Mouse (Mus musculus) liver, embryonic 16.5 days (tissue): ENCODE results near the gene Ugt1a8. TPM values are rescaled to one million over a fixed set of nuclear protein-coding genes. Genes with fewer than 3 reads are reported as not detected.

Experiments
- ATAC-seq: fragments of 200-750 bp; cut with Nextera tagmentation; 2 replicates; pipeline ENCODE4 v1.8.0; 2017; ENCODE audit warnings: low read depth, mild to moderate bottlenecking, moderate number of reproducible peaks, moderate library complexity
- H3K27ac ChIP-seq: fragments of 300-500 bp; sonication (generic); 2 replicates; pipeline ENCODE4 v1.5.1; 2014; ENCODE audit warnings: mild to moderate bottlenecking, low read length
- H3K27me3 ChIP-seq: fragments of 300-500 bp; sonication (generic); 2 replicates; pipeline ENCODE4 v1.6.1; 2014; ENCODE audit warnings: low read depth, low read length, mixed read lengths; ENCODE audit not compliant: control insufficient read depth, insufficient read depth
- H3K36me3 ChIP-seq: fragments of 300-500 bp; sonication (generic); 2 replicates; pipeline ENCODE4 v1.6.1; 2014; ENCODE audit warnings: mild to moderate bottlenecking; ENCODE audit not compliant: control insufficient read depth, insufficient read depth
- H3K4me1 ChIP-seq: fragments of 300-500 bp; sonication (generic); 2 replicates; pipeline ENCODE4 v1.6.1; 2014; ENCODE audit warnings: low read depth, low read length, mixed read lengths; ENCODE audit not compliant: control insufficient read depth
- H3K4me2 ChIP-seq: fragments of 300-500 bp; sonication (generic); 2 replicates; pipeline ENCODE4 v1.6.1; 2014; ENCODE audit warnings: low read depth, low read length, mixed read lengths
- H3K4me3 ChIP-seq: fragments of 300-500 bp; sonication (generic); 2 replicates; pipeline ENCODE4 v1.5.1; 2014; ENCODE audit warnings: low read depth, mild to moderate bottlenecking, low read length
- H3K9ac ChIP-seq: fragments of 300-500 bp; sonication (generic); 2 replicates; pipeline ENCODE4 v1.6.1; 2014; ENCODE audit warnings: low read depth, low read length
- H3K9me3 ChIP-seq: fragments of 300-500 bp; sonication (generic); replicated peaks from 2 replicates; pipeline ENCODE4 v1.6.1; 2016; ENCODE audit warnings: low read length; ENCODE audit not compliant: control insufficient read depth
- WGBS: fragments of 180-500 bp; shearing (Covaris S2); extraction: QIAGEN DNeasy Blood & Tissue Kit; methylation state at CpG from one replicate; pipeline ENCODE4 v1.1.7; 2014; ENCODE audit not compliant: insufficient replicate concordance; 5-methylcytosine and 5-hydroxymethylcytosine counted together
- polyA plus RNA-seq: library from polyadenylated mRNA; unstranded; fragments of >200 nt; fragmentation: Nextera tagmentation; extraction: Ambion mirVana; gene quantifications from 2 replicates; pipeline ENCODE4 v1.2.1, GENCODE M21; 2015

The Ugt1a8 gene
- polyA plus RNA-seq, 1 experiment from 2014 or later = not detected

DNA sequence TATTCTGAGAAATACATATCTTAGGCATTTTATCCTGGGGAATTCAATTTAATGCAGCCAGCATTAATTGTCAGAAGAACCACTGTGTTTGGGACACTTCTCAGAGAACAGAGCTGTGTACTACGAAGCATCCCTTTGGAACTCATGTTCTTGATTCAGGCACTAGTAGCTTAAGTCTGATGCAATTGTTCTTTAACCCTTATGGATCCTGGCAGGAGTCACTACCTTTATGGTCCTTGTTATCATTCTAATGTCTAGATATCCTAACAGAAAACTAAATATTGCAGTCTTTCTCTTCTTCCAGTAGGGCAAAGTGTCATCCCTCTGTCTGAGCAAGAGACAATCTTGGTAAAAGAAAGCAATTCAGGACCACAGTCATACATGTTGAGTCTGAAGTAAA is 125.4 kb downstream of the Ugt1a8 start:
- Histone ChIP-seq H3K36me3 (no peaks in the 10 kb centered on the region), H3K27ac (no peak overlapping the region), H3K9ac (no peak overlapping the region), H3K4me3 (no peak overlapping the region), H3K27me3 (no peaks in the 10 kb centered on the region), H3K9me3 (peaks cover 26% of the 10 kb centered on the region), H3K4me1 (no peaks in the 10 kb centered on the region; the same call in 1 of the 2 replicates), H3K4me2 (no peak overlapping the region)
- ATAC-seq = no peak
- 48% methylated on average over 1 of the region's 1 CpGs for WGBS

DNA sequence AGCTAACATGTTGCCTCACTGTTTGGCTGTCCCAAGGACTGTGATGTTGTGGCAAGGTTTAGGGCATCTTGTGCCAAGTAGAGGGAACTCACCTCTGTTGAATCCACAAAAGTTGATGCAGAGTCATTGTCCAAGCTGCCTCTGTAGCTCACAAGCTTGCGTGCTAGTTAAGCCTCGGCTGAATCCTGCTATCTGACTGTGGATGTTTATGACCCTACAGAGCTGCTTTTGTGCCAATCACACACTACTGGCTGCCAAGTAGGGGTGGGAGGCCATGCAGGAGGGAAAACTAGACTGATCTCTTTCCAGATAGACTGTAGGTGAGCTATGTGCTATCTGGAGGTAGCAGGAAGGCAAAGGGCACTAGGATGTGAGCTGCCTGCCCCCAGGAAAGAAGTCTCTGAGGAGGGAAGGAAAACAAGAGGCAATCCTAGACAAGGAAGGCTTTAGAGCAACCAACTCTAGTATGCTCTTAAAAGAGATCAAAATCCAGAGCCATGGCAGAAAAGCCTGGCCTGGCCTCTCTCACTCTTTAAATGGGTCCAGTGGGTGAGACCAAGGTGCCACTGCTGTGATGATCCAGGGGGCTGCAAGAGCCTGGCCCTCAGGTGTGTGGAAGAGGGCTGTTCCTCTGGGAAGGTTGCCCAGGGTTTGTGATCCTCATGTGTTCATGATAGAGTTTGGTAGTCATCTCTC is 126.3 kb downstream of the Ugt1a8 start:
- H3K4me3 ChIP-seq = no peak overlapping the region
- no peak overlapping the region for H3K27ac ChIP-seq
- ATAC-seq = 0 out of 2 replicates have a peak, but pooled peaks have one; percentile 5

DNA sequence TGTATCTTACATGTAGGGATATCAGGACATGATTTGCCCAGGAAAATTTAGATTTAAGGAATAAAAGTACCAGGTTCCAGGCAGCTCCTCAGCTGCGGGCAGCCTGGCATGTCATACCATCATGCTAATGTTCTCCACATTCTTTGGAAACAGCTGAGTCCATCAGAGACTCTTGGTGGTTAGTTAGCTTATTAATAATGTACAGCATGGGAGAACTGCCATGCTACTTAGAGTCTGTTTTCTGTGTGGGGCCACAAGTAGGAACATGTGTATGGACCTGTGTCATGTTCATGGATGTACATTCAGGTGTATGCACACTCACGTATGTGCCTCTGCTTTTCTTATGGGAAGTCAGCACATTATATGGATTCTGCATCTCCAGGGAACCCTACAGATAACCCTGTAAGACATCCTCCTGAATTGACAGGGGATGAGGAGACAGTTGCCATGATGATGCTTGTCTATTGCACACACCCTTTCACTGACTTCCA is 126.9 kb downstream of the Ugt1a8 start:
- Histone ChIP-seq H3K9ac (no peak overlapping the region), H3K27me3 (no peaks in the 10 kb centered on the region), H3K36me3 (no peaks in the 10 kb centered on the region), H3K4me1 (no peaks in the 10 kb centered on the region), H3K4me2 (no peak overlapping the region), H3K27ac (no peak overlapping the region), H3K4me3 (no peak overlapping the region), H3K9me3 (peaks cover 26% of the 10 kb centered on the region)
- no peak for ATAC-seq
- 53% methylated on average over 2 of the region's 2 CpGs for WGBS

More for the DNA sequence above, 126.3 kb downstream of the Ugt1a8 start:
- Histone ChIP-seq H3K9me3 (peaks cover 26% of the 10 kb centered on the region), H3K27me3 (no peaks in the 10 kb centered on the region), H3K4me1 (no peaks in the 10 kb centered on the region), H3K9ac (no peak overlapping the region), H3K36me3 (no peaks in the 10 kb centered on the region), H3K4me2 (no peak overlapping the region)
- 55% methylated on average over 2 of the region's 2 CpGs for WGBS

DNA sequence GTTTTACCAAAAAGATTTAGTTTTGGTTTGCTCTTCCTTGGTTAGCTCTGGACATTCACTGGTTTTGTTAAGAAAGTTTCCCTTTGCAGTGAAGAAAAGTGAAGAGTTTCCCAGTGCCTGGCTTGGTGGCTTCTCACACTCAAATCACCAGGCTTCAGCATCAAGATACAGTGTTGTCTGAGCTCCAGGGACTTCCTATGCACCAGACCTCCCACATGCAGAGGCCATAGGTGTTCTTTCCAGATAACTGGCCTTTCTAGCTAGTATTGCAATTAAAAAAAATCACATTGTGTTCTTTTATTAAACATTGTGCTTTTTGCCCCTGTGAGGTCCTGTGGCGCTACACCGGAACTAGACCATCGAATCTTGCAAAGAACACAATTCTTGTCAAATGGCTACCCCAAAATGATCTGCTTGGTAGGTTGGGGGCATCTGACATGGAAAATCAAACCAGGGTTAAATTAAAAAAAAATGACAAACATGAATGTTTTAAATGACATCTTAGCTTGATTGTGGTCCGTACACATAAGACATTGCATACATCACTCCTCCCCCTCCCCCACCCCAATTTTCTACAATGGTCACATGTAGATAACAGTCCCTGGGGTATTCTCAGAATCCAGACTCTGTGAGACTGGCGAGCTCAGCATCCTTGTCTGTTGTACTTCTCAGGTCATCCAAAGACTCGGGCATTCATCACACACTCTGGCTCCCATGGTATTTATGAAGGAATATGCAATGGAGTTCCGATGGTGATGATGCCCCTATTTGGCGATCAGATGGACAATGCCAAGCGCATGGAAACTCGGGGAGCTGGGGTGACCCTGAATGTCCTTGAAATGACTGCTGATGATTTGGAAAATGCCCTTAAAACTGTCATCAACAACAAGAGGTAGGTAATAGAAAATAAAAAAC is 128.1 kb downstream of the Ugt1a8 start:
- Histone ChIP-seq H3K9ac (no peak overlapping the region), H3K4me3 (no peak overlapping the region), H3K27me3 (no peaks in the 10 kb centered on the region), H3K36me3 (no peaks in the 10 kb centered on the region), H3K4me1 (no peaks in the 10 kb centered on the region), H3K27ac (no peak overlapping the region), H3K4me2 (no peak overlapping the region), H3K9me3 (peaks cover 26% of the 10 kb centered on the region)
- 53% methylated on average over 10 of the region's 10 CpGs for WGBS
- no peak for ATAC-seq

DNA sequence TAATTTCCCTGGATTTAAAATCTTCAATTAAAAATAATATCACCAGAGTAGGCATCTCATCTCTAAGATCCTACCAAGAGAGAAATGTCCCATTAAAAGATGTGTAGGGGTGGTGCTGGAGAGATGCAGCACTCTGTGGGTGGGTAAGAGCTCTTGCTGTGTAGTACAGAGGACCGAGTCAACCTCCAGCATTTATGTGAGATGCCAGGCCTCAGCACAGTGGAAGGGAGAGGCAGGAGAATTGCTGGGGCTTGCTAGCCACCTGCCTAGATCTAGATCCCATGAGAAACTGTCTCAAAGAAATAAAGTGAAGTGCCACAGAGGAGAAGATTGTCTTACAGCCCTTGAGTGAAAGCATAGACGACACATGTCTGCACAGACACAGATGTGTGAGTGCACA is 128.9 kb downstream of the Ugt1a8 start:
- 46% methylated on average over 2 of the region's 2 CpGs for WGBS
- Histone ChIP-seq H3K27ac (no peak overlapping the region), H3K36me3 (no peaks in the 10 kb centered on the region), H3K27me3 (no peaks in the 10 kb centered on the region), H3K4me1 (no peaks in the 10 kb centered on the region), H3K9ac (no peak overlapping the region), H3K9me3 (peaks cover 26% of the 10 kb centered on the region), H3K4me3 (no peak overlapping the region), H3K4me2 (no peak overlapping the region)
- ATAC-seq = no peak

DNA sequence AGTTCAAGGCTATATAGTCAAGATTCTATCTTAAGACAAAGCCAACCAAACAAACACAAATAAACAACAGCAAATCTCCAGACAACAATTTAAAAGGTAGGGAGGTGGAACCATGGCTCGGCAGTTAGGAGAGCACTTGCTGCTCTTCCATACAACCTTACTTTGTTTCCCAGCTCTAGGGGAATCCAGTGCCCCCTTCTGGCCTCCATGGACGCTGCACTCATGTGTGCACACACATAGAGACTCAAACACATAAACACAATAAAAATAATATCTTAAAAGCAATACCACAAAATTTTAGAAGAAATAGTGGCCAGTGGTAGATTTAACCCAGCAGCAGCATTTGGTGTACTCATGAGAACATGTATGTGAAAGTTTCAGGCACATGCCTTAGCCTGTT is 129.5 kb downstream of the Ugt1a8 start:
- Histone ChIP-seq H3K4me3 (no peak overlapping the region), H3K36me3 (no peaks in the 10 kb centered on the region), H3K4me1 (no peaks in the 10 kb centered on the region), H3K9ac (no peak overlapping the region), H3K27me3 (no peaks in the 10 kb centered on the region), H3K4me2 (no peak overlapping the region), H3K9me3 (peaks cover 27% of the 10 kb centered on the region), H3K27ac (no peak overlapping the region)
- no peak for ATAC-seq
- 48% methylated on average over 2 of the region's 2 CpGs for WGBS

DNA sequence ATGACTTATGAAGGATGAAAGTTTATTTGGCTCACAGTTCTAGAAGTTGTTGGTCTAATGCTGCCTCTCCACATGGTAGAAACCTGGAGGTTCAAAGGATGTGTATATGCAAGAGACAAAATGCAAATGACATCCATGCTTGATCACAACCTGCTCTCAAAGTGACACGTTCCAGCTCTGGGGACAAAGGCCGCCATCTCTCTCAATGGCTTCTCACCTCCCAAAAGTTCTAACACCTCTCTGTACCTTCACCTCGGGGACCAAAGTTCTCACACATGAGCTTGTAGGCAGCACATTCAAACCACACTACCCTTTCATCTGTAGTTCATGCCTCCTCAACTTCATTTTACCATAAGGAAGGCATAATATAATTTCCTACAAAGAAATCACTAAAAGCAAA is 130.0 kb downstream of the Ugt1a8 start:
- H3K27me3 ChIP-seq = no peaks in the 10 kb centered on the region
- 27% methylated on average over 3 of the region's 3 CpGs for WGBS
- H3K4me2 ChIP-seq = no peak overlapping the region
- H3K9ac ChIP-seq = no peak overlapping the region
- H3K4me3 ChIP-seq = no peak overlapping the region
- no peaks in the 10 kb centered on the region for H3K4me1 ChIP-seq
- peaks cover 24% of the 10 kb centered on the region for H3K9me3 ChIP-seq
- ATAC-seq = no peak
- H3K27ac ChIP-seq = no peak overlapping the region
- H3K36me3 ChIP-seq = no peaks in the 10 kb centered on the region

DNA sequence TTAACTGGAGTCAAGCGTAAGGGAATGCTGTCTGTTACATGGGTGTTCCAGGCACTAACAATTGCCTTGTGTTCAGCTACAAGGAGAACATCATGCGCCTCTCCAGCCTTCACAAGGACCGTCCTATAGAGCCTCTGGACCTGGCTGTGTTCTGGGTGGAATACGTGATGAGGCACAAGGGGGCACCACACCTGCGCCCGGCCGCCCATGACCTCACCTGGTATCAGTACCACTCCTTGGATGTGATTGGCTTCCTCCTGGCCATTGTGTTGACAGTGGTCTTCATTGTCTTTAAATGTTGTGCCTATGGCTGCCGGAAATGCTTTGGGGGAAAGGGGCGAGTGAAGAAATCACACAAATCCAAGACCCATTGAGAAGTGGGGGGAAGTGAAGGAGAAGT is 130.4 kb downstream of the Ugt1a8 start:
- Histone ChIP-seq H3K27me3 (no peaks in the 10 kb centered on the region), H3K9ac (no peak overlapping the region), H3K36me3 (no peaks in the 10 kb centered on the region), H3K4me1 (no peaks in the 10 kb centered on the region), H3K9me3 (peaks cover 22% of the 10 kb centered on the region), H3K4me2 (no peak overlapping the region), H3K27ac (no peak overlapping the region), H3K4me3 (no peak overlapping the region)
- WGBS = 61% methylated on average over 9 of the region's 9 CpGs
- no peak for ATAC-seq

DNA sequence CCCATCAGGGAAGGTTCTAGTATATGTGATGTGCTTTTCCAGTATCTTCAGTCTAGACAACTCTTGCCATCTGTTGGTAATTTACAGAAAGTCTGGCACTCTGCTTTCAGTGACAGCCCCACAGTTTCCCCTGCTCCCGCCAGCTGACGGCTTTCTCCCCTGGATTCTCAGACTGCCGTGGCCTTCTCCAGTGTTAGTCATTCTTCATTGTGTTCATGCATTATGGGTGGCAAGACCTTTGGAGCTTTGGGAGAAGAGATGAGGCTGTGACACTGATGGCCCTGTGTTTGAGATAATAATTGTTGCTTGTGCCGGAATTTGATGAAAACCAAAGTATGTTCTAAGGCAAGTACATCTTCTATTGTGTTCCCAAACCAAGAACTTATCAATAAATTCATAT is 131.0 kb downstream of the Ugt1a8 start:
- Histone ChIP-seq H3K4me2 (no peak overlapping the region), H3K9ac (no peak overlapping the region), H3K27me3 (no peaks in the 10 kb centered on the region), H3K36me3 (no peaks in the 10 kb centered on the region), H3K4me1 (no peaks in the 10 kb centered on the region), H3K4me3 (no peak overlapping the region), H3K9me3 (peaks cover 22% of the 10 kb centered on the region), H3K27ac (no peak overlapping the region)
- 41% methylated on average over 4 of the region's 4 CpGs for WGBS
- no peak for ATAC-seq
